Mouse (Mus musculus) urinary bladder, postnatal 4 days (tissue): ENCODE data around the gene Ncapd2.

Experiments used
- DNase-seq, 2 experiments: peaks; one replicate each; pipeline ENCODE4 v3.0.0; 2021 to 2022; ENCODE audit warnings: low spot score in 2 of 2

Gene Ncapd2

GRCm38 (mm10) chr6:125148251-125148925, 43.1 kb downstream of the Ncapd2 start:
- DNase-seq: peak in 1 of 2 experiments; percentile 48

GRCm38 (mm10) chr6:125147329-125147728, 44.2 kb downstream of the Ncapd2 start:
- DNase-seq: no peak

GRCm38 (mm10) chr6:125146797-125147196, 44.7 kb downstream of the Ncapd2 start:
- DNase-seq: no peak

DNA sequence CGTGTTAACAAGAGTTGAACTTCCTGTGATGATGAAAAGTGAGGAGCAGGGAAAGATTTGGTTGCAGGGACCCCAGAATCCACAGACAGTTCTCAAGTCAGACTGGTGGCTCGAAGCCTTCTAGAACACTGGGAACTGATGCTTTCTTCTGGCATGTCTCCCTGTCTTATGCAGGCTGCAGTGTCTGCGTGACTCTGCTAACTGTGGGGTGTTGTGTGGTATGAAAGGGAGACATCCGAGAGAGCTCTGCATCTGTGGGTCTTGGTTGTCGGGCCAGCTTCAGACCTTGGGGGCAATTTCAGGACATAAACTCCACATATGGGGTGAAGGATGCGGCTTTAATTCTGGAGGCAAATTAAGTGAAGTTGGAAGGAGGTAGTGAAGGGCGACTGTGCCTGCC, 45.4 kb downstream of the Ncapd2 start:
- no peak for DNase-seq

DNA sequence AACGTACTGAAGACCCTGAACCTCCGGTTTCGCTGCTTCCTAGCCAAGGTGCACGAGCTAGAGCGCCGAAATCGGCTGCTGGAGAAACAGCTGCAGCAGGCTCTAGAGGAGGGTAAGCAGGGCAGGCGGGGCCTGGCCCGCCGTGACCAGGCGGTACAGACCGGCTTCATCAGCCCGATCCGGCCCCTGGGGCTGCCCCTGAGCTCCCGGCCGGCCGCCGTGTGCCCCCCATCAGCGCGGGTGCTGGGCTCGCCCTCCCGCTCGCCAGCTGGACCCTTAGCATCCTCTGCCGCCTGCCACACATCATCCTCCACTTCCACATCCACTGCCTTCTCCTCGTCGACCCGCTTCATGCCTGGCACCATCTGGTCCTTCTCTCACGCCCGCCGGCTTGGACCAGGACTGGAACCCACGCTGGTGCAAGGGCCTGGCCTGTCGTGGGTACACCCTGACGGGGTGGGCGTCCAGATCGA, 46.0 kb downstream of the Ncapd2 start:
- no peak for DNase-seq

GRCm38 (mm10) chr6:125145001-125145400, 46.5 kb downstream of the Ncapd2 start, which contains the start of gene Iffo1:
Iffo1 (plus strand) TSS chr6:125145241.
- DNase-seq: peak; percentile 87 to 88

- DNase-seq: no peak
These were observed 47.6 kb downstream of the Ncapd2 start for GRCm38 (mm10) chr6:125143904-125144303.

DNA sequence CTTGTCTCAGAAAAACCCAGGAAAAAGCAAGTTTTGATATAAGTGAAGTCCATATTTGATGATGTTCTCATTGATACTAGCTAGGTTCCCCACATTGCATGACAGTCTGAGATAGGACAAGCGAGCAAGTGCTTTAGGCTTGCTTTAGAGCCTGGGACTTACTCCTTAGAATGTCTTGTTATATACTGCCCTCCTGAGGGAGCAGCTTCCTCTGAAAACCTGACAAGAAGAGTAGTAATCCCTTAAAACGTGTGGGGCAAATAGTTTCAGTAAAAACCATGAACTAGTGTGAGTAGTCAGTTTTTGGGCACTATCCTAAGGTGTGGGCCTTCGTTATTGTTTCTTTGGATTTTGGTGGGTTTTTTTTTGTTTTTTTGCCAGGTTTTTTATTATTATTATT, 48.4 kb downstream of the Ncapd2 start:
- no peak for DNase-seq

- no peak for DNase-seq
These were observed 49.1 kb downstream of the Ncapd2 start for GRCm38 (mm10) chr6:125142436-125142835.

DNA sequence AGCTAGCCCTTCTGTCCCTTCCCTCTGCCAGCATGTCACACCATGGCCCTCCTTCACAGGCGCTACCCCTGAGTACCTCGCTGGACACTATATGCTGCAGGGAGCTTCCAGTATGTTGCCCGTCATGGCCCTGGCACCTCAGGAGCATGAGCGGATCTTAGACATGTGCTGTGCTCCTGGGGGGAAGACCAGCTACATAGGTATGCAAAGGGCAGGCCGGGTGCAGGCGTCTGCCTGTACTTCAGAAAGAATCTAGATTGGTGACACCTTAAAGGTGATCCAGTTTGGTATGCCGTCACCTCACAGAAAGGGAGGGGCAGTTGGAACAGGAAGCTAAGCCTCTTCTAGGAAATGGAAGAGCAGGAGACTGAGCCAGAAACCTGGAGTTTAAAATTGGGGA, 51.8 kb downstream of the Ncapd2 start:
- DNase-seq: no peak

DNA sequence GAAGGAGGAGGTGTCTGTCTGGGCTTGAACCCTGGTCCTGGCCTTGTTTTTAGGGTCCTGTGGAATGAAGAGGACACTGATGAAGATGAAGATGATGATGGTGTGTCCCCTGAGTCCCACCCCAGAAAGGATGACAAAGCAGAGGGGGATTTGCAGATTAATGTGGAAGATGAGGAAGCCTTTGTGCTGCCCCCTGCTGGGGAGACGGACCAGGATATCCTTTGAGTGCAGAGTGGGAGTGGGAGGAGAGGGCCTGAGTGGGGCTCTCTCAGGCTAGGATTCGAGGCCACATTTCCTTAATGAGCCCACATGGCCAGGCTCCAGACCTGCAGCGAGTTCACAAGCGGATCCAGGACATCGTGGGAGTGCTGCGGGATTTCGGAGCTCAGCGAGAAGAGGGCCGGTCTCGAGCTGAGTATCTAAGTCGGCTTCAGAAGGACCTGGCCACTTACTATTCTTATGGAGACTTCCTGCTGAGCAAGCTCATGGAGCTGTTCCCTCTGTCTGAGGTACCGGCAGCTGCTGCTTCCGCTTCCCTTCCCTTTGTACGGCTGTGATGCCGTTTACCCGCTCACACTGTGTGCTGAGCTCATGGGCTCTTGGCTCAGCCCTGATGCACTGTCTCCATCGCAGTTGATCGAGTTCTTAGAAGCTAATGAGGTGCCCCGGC, 54.4 kb downstream of the Ncapd2 start:
- no peak for DNase-seq

- DNase-seq: no peak
These were observed 59.0 kb downstream of the Ncapd2 start for GRCm38 (mm10) chr6:125132470-125132869.

DNA sequence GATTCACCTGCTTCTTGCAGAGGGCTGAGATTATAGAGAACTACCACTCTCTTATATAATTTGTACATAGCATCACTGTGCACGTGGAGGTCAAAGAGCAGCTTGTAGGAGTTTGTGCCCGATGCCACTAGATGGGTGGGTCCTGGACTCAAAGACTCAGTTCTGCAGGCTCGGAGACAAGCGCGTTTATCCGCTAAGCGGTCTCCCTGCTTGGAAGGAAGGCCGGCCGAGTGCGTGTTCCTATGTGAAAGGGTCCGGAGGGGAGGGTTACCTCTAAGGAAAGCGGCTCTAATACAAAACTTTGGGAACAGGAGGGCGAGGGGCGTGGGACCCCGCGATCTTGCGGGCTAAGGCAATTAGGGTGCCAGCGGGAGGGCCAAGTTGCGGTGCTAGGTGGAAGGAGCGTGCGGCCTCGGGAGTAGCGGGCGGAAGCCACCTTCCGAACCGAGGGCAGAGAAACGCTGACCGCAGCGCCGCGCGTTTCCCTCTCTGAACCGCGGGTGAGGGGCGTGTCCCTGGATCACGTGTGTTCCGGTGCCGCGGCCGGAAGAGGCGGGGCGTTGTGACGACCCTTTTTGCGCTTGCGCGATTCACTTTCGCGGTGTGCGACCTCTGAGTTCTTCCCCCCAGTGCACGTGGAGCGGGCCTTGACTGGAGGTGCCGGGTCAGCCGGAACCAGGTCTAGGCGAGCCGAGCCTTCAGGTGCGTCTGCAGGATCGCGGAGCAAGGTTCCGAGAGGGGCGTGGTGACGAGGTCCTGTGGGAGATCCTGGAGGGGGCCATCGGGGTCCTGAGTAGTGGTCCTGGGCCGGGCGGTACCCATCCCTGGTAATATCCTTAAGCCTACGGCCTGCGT, 60.0 kb downstream of the Ncapd2 start, which contains the start of gene Nop2:
Nop2 (plus strand) TSS at position 608 of the 855 bp plus-strand sequence.
- peak; percentile 83 to 90 for DNase-seq

DNA sequence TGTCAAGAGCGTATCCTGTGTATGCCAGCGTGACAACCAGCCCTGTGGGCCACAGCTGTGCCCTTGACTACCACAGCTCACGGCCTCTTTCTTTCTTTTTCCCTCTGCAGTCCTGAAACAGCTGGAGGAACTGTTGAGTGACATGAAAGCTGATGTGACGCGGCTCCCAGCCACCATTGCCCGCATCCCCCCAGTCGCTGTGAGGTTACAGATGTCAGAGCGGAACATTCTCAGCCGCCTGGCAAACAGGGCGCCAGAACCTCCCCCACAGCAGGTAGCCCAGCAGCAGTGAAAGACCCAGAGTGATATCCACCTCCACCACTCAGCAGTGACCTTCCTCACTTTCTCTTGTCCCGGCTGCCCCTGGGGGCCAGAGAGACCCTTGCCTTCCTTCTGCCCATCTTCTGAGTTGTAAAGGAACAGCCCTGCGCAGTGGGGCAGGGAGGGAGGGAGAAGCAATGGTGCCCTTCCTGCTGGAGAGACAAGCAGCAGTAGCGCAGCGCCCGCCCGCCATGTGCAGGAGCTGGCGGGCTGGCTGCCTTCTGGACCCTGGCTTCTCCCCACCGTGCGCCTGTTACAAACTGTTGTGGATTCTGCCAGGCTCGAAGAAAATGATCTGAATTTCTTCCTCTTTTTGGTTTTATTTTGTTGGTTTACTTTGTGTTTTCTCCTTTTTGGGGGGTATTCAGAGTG, 61.6 kb downstream of the Ncapd2 start:
- DNase-seq: no peak

DNA sequence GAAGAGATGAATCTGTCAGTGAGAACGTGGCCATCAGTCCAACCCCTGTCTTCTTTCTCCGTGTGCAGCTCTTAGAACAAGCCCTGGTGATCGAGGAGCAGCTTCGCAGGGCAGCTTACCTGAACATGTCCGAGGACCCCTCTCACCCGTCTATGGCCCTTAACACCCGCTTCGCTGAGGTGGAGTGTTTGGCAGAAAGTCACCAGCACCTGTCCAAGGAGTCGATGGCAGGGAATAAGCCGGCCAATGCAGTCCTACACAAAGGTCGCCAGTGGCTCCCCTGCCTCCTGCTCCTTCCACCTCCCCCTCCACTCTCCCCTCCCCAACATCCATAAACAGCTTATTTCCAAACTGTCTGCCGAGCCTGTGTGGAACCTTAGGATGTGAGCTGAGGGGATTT, 62.8 kb downstream of the Ncapd2 start:
- no peak for DNase-seq

DNA sequence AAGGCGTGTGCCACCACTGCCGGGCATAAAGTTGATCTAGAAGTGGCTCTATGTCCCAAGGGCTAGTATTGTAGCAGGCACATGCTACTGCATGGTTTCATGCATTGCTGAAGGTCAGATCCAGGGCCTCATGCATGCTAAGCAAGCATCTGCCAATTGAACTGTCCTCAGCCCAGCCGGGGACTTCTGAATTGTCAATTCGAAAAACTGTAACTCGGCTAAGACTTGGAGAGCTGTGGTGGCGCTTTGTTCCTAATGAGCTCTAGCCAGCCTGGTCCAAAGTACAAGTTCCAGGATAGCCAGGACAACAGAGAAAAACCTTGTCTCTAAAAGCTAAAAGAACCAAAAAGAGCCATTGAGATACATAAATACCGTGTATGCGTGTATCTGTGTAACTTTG, 72.1 kb downstream of the Ncapd2 start:
- no peak for DNase-seq
